Mouse (Mus musculus) lung, embryonic 14.5 days (tissue): ENCODE data around the gene Rhox4b. TPM values are rescaled to one million over a fixed set of nuclear protein-coding genes. Genes with fewer than 3 reads are reported as not detected.
"Not testable (repeated sequence)": the region's sequence is repeated elsewhere in the genome, so short reads cannot be mapped to it uniquely, and the experiment has no call there.

Experiments used
- ATAC-seq: fragments of 200-750 bp; cut with Nextera tagmentation; 2 replicates; pipeline ENCODE4 v1.8.0; 2017; ENCODE audit warnings: mild to moderate bottlenecking, moderate TSS enrichment, moderate library complexity; ENCODE audit not compliant: insufficient read depth
- DNase-seq: peaks from one replicate; pipeline ENCODE4 v3.0.0-alpha.2; 2015
- H3K27ac ChIP-seq: fragments of 300-500 bp; sonication (generic); 2 replicates; pipeline ENCODE4 v1.5.1; 2014; ENCODE audit warnings: low read depth, mild to moderate bottlenecking, moderate library complexity
- H3K27me3 ChIP-seq: fragments of 300-500 bp; sonication (generic); 2 replicates; pipeline ENCODE4 v1.6.1; 2014; ENCODE audit warnings: low read length, control low read depth; ENCODE audit not compliant: insufficient read depth
- H3K36me3 ChIP-seq: fragments of 300-500 bp; sonication (generic); 2 replicates; pipeline ENCODE4 v1.6.1; 2014; ENCODE audit warnings: control low read depth; ENCODE audit not compliant: insufficient read depth
- H3K4me1 ChIP-seq: fragments of 300-500 bp; sonication (generic); 2 replicates; pipeline ENCODE4 v1.6.1; 2014; ENCODE audit warnings: antibody characterized with exemption, control low read depth; ENCODE audit not compliant: insufficient read depth
- H3K4me2 ChIP-seq: fragments of 300-500 bp; sonication (generic); 2 replicates; pipeline ENCODE4 v1.6.1; 2014; ENCODE audit warnings: mild to moderate bottlenecking
- H3K4me3 ChIP-seq: fragments of 300-500 bp; sonication (generic); 2 replicates; pipeline ENCODE4 v1.5.1; 2014; ENCODE audit warnings: low read depth, low read length
- H3K9ac ChIP-seq: fragments of 300-500 bp; sonication (generic); 2 replicates; pipeline ENCODE4 v1.6.1; 2014
- H3K9me3 ChIP-seq: fragments of 300-500 bp; sonication (generic); 2 replicates; pipeline ENCODE4 v1.6.1; 2016; ENCODE audit warnings: low read depth, low read length, control low read depth
- WGBS: fragments of 180-500 bp; shearing (Covaris S2); extraction: QIAGEN DNeasy Blood & Tissue Kit; methylation state at CpG from one replicate; pipeline ENCODE4 v1.1.7; 2014; 5-methylcytosine and 5-hydroxymethylcytosine counted together
- polyA plus RNA-seq: library from polyadenylated mRNA; unstranded; fragments of >200 nt; fragmentation: Nextera tagmentation; extraction: Ambion mirVana; gene quantifications from 2 replicates; pipeline ENCODE4 v1.2.1, GENCODE M21; 2014

The Rhox4b gene
- polyA plus RNA-seq, result not detected in 2 replicates

- H3K36me3 ChIP-seq, ATAC-seq, H3K27me3 ChIP-seq, DNase-seq, H3K27ac ChIP-seq, H3K4me1 ChIP-seq, H3K9me3 ChIP-seq, H3K9ac ChIP-seq, H3K4me2 ChIP-seq, H3K4me3 ChIP-seq: not testable (repeated sequence)
- 75% methylated on average over 14 of the region's 15 CpGs for WGBS
These were observed at the start of gene Rhox4b for GRCm38 (mm10) chrX:37432194-37432593. Gene Rhox4b (plus strand): TSS chrX:37432494.

- not testable (repeated sequence) for ATAC-seq, H3K4me1 ChIP-seq, H3K9ac ChIP-seq, H3K9me3 ChIP-seq, H3K27ac ChIP-seq, DNase-seq, H3K36me3 ChIP-seq, H3K4me2 ChIP-seq, H3K4me3 ChIP-seq, H3K27me3 ChIP-seq
- WGBS, result 84% methylated on average over 8 of the region's 16 CpGs
These were observed 41.7 kb upstream of the Rhox4b start, which contains the start of gene Rhox4a2 for GRCm38 (mm10) chrX:37390548-37390947. Gene Rhox4a2 (plus strand): TSS chrX:37390848.

DNA sequence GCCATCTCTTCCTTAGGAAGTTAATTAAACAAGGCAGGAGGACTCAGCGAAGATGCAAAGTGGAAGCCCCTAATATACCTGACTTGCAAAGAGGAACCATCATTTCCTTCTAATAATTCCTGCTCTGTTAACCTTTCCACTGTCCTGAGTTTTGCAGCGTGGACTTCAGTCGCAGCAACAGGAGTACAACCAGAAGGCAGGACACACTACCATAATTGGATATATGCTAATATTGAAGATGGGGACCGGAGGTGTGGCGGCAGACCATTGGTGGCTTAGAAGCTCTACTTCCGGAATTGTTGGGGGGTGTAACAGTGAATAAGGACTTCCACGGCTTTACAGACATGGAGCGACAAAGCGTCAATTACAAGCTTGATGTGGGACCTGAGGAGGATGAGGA is 20.5 kb upstream of the Rhox4b start, which contains the start of gene Rhox2b:
Rhox2b (plus strand) TSS at position 301 of the 400 bp plus-strand sequence.
- H3K4me1 ChIP-seq, ATAC-seq: not testable (repeated sequence)
- WGBS, result no CpG with 5 or more reads among the region's 9 CpGs

DNA sequence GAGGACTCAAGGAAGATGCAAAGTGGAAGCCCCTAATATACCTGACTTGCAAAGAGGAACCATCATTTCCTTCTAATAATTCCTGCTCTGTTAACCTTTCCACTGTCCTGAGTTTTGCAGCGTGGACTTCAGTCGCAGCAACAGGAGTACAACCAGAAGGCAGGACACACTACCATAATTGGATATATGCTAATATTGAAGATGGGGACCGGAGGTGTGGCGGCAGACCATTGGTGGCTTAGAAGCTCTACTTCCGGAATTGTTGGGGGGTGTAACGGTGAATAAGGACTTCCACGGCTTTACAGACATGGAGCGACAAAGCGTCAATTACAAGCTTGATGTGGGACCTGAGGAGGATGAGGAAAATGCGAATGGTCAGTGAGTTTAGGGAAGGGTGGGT is 21.1 kb downstream of the Rhox4b start, which contains the start of gene Rhox2c:
Rhox2c (plus strand) TSS at position 301 of the 400 bp plus-strand sequence.
- 96% methylated on average over 7 of the region's 10 CpGs for WGBS
- not testable (repeated sequence) for DNase-seq, ATAC-seq, H3K36me3 ChIP-seq, H3K9me3 ChIP-seq, H3K4me1 ChIP-seq, H3K9ac ChIP-seq, H3K4me2 ChIP-seq, H3K4me3 ChIP-seq, H3K27me3 ChIP-seq, H3K27ac ChIP-seq

More for the DNA sequence above, 20.5 kb upstream of the Rhox4b start, which contains the start of gene Rhox2b:
- not testable (repeated sequence) for H3K4me3 ChIP-seq, H3K36me3 ChIP-seq, H3K27ac ChIP-seq, H3K9me3 ChIP-seq, DNase-seq, H3K9ac ChIP-seq, H3K27me3 ChIP-seq, H3K4me2 ChIP-seq

- H3K27me3 ChIP-seq, H3K4me1 ChIP-seq, H3K4me2 ChIP-seq, H3K9me3 ChIP-seq, H3K4me3 ChIP-seq, H3K9ac ChIP-seq, H3K36me3 ChIP-seq, H3K27ac ChIP-seq, DNase-seq, ATAC-seq: not testable (repeated sequence)
- WGBS, result 93% methylated on average over 3 of the region's 4 CpGs
These were observed 26.0 kb downstream of the Rhox4b start, which contains the start of gene Rhox3c for GRCm38 (mm10) chrX:37458285-37458684. Gene Rhox3c (plus strand): TSS chrX:37458585.

DNA sequence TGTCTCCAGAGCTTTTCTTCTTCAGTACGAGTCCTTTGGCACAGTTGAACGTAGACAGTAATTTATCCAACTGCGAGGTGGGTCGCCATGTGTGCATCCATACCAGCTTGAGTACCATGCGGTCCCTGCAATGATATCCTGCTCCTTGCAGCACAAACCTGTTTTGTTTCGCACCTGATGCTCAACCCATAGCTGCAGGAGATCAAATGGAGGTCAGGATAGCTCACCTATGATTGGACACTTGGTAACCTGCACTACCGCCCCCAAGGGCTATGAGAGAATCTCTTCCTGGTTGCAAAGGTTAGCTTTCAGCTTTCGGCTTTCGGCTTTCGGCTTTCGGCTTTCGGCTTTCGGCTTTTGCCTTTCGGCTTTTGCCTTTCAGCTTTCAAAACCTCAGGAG is 47.7 kb downstream of the Rhox4b start, which contains the start of gene Rhox4c:
Rhox4c (plus strand) TSS at position 301 of the 400 bp plus-strand sequence.
- not testable (repeated sequence) for H3K27ac ChIP-seq
- WGBS, result 89% methylated on average over 14 of the region's 14 CpGs

More for the DNA sequence above, 47.7 kb downstream of the Rhox4b start, which contains the start of gene Rhox4c:
- H3K36me3 ChIP-seq, H3K27me3 ChIP-seq, H3K4me1 ChIP-seq, H3K9me3 ChIP-seq, DNase-seq, H3K4me3 ChIP-seq, ATAC-seq, H3K9ac ChIP-seq, H3K4me2 ChIP-seq: not testable (repeated sequence)

Other genes with a start within 250 kb of the Rhox4b start
- 387 and 422 TPM in 2 replicates for gene Ndufa1, start 241.3 kb upstream of the Rhox4b start, polyA plus RNA-seq
- gene Rnf113a1, start 241.2 kb upstream of the Rhox4b start, polyA plus RNA-seq, result 9.2 and 11.0 TPM in 2 replicates
- gene Gm9, start 221.5 kb upstream of the Rhox4b start, polyA plus RNA-seq, result not detected in 2 replicates
- not detected in 2 replicates for gene Rhox1, start 210.2 kb upstream of the Rhox4b start, polyA plus RNA-seq
- gene Rhox2a, start 187.5 kb upstream of the Rhox4b start, polyA plus RNA-seq, result not detected in 2 replicates
- gene Rhox3a, start 182.6 kb upstream of the Rhox4b start, polyA plus RNA-seq, result not detected in 2 replicates
- not detected in 2 replicates for gene Rhox4a, start 167.2 kb upstream of the Rhox4b start, polyA plus RNA-seq
- not detected in 2 replicates for gene Rhox3a2, start 52.5 kb upstream of the Rhox4b start, polyA plus RNA-seq
- gene Rhox4a2, start 41.6 kb upstream of the Rhox4b start, polyA plus RNA-seq, result not detected in 2 replicates
- gene Rhox2b, start 20.4 kb upstream of the Rhox4b start, polyA plus RNA-seq, result not detected in 2 replicates
- gene Rhox2c, start 21.2 kb downstream of the Rhox4b start, polyA plus RNA-seq, result not detected in 2 replicates
- not detected in 2 replicates for gene Rhox3c, start 26.1 kb downstream of the Rhox4b start, polyA plus RNA-seq
- gene Rhox4c, start 47.8 kb downstream of the Rhox4b start, polyA plus RNA-seq, result not detected in 2 replicates
- not detected in 2 replicates for gene Rhox2d, start 60.9 kb downstream of the Rhox4b start, polyA plus RNA-seq
- not detected in 2 replicates for gene Rhox4d, start 81.9 kb downstream of the Rhox4b start, polyA plus RNA-seq
- not detected in 2 replicates for gene Rhox2e, start 98.0 kb downstream of the Rhox4b start, polyA plus RNA-seq
- gene Rhox3e, start 109.5 kb downstream of the Rhox4b start, polyA plus RNA-seq, result not detected in 2 replicates
- gene Rhox4e, start 124.9 kb downstream of the Rhox4b start, polyA plus RNA-seq, result not detected in 2 replicates
- gene Rhox2f, start 138.9 kb downstream of the Rhox4b start, polyA plus RNA-seq, result not detected in 2 replicates
- not detected in 2 replicates for gene Rhox3f, start 148.5 kb downstream of the Rhox4b start, polyA plus RNA-seq
- gene Rhox4f, start 175.2 kb downstream of the Rhox4b start, polyA plus RNA-seq, result not detected in 2 replicates
- not detected in 2 replicates for gene Rhox3g, start 196.1 kb downstream of the Rhox4b start, polyA plus RNA-seq
- not detected in 2 replicates for gene Rhox2g, start 211.0 kb downstream of the Rhox4b start, polyA plus RNA-seq
- not detected in 2 replicates for gene Rhox4g, start 218.8 kb downstream of the Rhox4b start, polyA plus RNA-seq
- gene Rhox3h, start 236.3 kb downstream of the Rhox4b start, polyA plus RNA-seq, result not detected in 2 replicates
- gene Rhox2h, start 240.8 kb downstream of the Rhox4b start, polyA plus RNA-seq, result not detected in 2 replicates